Mouse (Mus musculus): ENCODE results near the gene Fam13c.

The Fam13c gene

GRCm38 (mm10) chr10:70599126-70599924, 159.0 kb downstream of the Fam13c start:
- DNase-seq (ENCODE audit: extremely low spot score): peak; percentile 86

- no peak for DNase-seq (ENCODE audit: extremely low spot score)
Measured at GRCm38 (mm10) chr10:70599925-70600305, 159.6 kb downstream of the Fam13c start.

Data from embryo, embryonic 9.5 days (tissue).